Mouse (Mus musculus): Measurements from ENCODE around the gene Fam184b. TPM values are rescaled to one million over a fixed set of nuclear protein-coding genes. Genes with fewer than 3 reads are reported as not detected.

The Fam184b gene
- total and polyA plus RNA-seq, 3 experiments = not detected

DNA sequence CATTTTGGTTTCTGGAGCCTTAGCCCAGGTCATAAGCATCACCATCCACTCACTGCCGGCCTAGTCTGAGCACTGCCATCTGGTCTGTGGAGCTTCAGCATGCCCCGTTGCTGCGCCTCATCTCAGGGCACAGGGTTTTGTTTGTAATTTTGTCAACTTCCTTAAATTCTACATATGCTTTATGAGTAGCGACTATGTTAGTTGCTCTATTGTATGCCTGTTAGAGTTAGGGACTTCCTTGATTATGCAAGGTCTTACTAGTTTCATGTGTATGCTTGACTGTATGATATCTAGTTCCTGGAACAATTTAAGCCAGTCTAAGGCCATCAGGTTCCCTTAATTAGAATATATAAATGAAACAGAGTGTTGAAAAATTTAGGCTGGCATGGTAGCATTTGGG lies 113.1 kb downstream of the Fam184b start:
- TF ChIP-seq TCF12 (IDR thresholded peaks at IDR 0.05; ENCODE audit: low read depth, low read length) (no peak), PAX5 (IDR thresholded peaks at IDR 0.05; ENCODE audit: low read length) (no peak), POLR2AphosphoS2 (IDR thresholded peaks at IDR 0.05; ENCODE audit: low read depth, low read length) (no peak), NELFE (IDR thresholded peaks at IDR 0.05; ENCODE audit: low read depth, low read length) (no peak), CHD2 (IDR thresholded peaks at IDR 0.05; ENCODE audit: low read length) (no peak), USF1 (IDR thresholded peaks at IDR 0.05; ENCODE audit: low read depth, low read length) (no peak), TBP (conservative IDR thresholded peaks at IDR 0.05; ENCODE audit: low read depth, low read length) (no peak), E2F4 (IDR thresholded peaks at IDR 0.05; ENCODE audit: insufficient replicate concordance, low read depth, low read length) (no peak), MEF2A (IDR thresholded peaks at IDR 0.05; ENCODE audit: borderline replicate concordance, low read depth, low read length) (no peak), MYC (IDR thresholded peaks at IDR 0.05; ENCODE audit: low read depth, low read length) (no peak), IRF4 (IDR thresholded peaks at IDR 0.05; ENCODE audit: low read depth, low read length) (no peak)
- dilution Hi-C loops (cut with MboI; ENCODE audit: extremely low pct_ligation_motif_present, extremely low pct_unique_long_range_greater_than_20kb, low sequenced_read_pairs) (no loop called here), in situ Hi-C loops (cut with MboI; ENCODE audit: low pct_ligation_motif_present, low pct_unique_long_range_greater_than_20kb, low sequenced_read_pairs) (loop anchor here (25.0 kb wide), 1 partner anchor 811 kb away; no protein-coding TSS in a partner anchor)
- H3K27me3 ChIP-seq (replicated peaks) = no peaks in the 10 kb centered on the region
- H3K4me1 ChIP-seq (ENCODE audit: control insufficient read depth in 1 of 2, insufficient read depth in 2 of 2) = peaks cover 6 to 11% of the 10 kb centered on the region in 2 experiments; a peak in 3 of 4 replicates
- H3K4me2 ChIP-seq (ENCODE audit: insufficient read depth, low read depth, poor library complexity, severe bottlenecking) = no peak overlapping the region
- no peak overlapping the region for H3K27ac ChIP-seq (ENCODE audit: insufficient read depth, low read depth)
- no peak overlapping the region for H3K9ac ChIP-seq (ENCODE audit: insufficient read depth, low read depth)
- no peak for DNase-seq (ENCODE audit: extremely low read depth)
- peaks cover 46 to 87% of the 10 kb centered on the region in 2 experiments for H3K36me3 ChIP-seq (replicated peaks in 1 of 2; ENCODE audit: control insufficient read depth in 1 of 2, insufficient read depth in 1 of 2, low read length in 1 of 2)
- no peak overlapping the region for H3K4me3 ChIP-seq (replicated peaks in 1 of 3; ENCODE audit: low read depth in 2 of 3, low read length in 2 of 3, poor library complexity in 1 of 3)
- peaks cover 12% of the 10 kb centered on the region for H3K79me2 ChIP-seq (replicated peaks; ENCODE audit: control insufficient read depth, extremely low read depth, insufficient read depth, poor library complexity, severe bottlenecking)
- no peaks in the 10 kb centered on the region for H3K9me3 ChIP-seq (replicated peaks; ENCODE audit: low read length)

DNA sequence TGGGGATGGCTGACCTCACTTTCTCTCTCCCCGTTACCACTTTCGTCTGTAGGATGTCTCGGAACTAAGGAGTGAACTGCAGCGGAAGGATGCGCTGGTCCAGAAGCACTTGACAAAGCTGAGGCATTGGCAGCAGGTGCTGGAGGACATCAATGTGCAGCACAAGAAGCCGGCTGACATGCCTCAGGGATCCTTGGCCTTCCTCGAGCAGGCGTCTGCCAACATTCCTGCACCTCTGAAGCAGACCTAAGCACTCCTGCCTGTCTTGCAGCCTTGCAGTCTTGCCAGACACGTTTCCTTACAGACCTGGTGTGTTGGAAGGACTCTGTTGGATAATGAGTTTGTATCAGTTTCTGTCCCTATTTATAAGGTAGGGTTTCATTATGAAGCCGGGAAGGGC lies 114.3 kb downstream of the Fam184b start:
- H3K9me3 ChIP-seq (replicated peaks; ENCODE audit: low read length) = no peaks in the 10 kb centered on the region
- H3K4me2 ChIP-seq (ENCODE audit: insufficient read depth, low read depth, poor library complexity, severe bottlenecking) = no peak overlapping the region
- TF ChIP-seq MXI1 (IDR thresholded peaks at IDR 0.05; ENCODE audit: low read depth, low read length) (no peak), JUND (conservative IDR thresholded peaks at IDR 0.05; ENCODE audit: low read depth, low read length) (no peak), RAD21 (IDR thresholded peaks at IDR 0.05; ENCODE audit: low read depth, low read length) (no peak), ELF1 (IDR thresholded peaks at IDR 0.05; ENCODE audit: low read depth, low read length) (no peak), JUN (IDR thresholded peaks at IDR 0.05; ENCODE audit: insufficient read depth, low read depth, low read length) (no peak), E2F4 (IDR thresholded peaks at IDR 0.05; ENCODE audit: insufficient replicate concordance, low read depth, low read length) (no peak), ETS1 (conservative IDR thresholded peaks at IDR 0.05; ENCODE audit: low read depth, low read length) (no peak), TBP (conservative IDR thresholded peaks at IDR 0.05; ENCODE audit: low read depth, low read length) (no peak), MEF2A (IDR thresholded peaks at IDR 0.05; ENCODE audit: borderline replicate concordance, low read depth, low read length) (no peak), KAT2A (IDR thresholded peaks at IDR 0.05; ENCODE audit: insufficient replicate concordance, low read length) (no peak), CTCF (conservative IDR thresholded peaks at IDR 0.05 in 1 of 2, IDR thresholded peaks at IDR 0.05 in 1 of 2; ENCODE audit: low read depth in 2 of 2, low read length in 2 of 2) (no peak), MAFK (IDR thresholded peaks at IDR 0.05; ENCODE audit: insufficient replicate concordance, low read length) (no peak), GABPA (IDR thresholded peaks at IDR 0.05; ENCODE audit: insufficient replicate concordance, low read depth, low read length) (no peak), MYC (IDR thresholded peaks at IDR 0.05; ENCODE audit: low read depth, low read length) (no peak), IRF4 (IDR thresholded peaks at IDR 0.05; ENCODE audit: low read depth, low read length) (no peak), TCF12 (IDR thresholded peaks at IDR 0.05; ENCODE audit: low read depth, low read length) (no peak), PAX5 (IDR thresholded peaks at IDR 0.05; ENCODE audit: low read length) (no peak), ZMIZ1 (IDR thresholded peaks at IDR 0.05; ENCODE audit: low read depth, low read length) (no peak), CHD2 (IDR thresholded peaks at IDR 0.05; ENCODE audit: low read length) (no peak)
- H3K9ac ChIP-seq (ENCODE audit: insufficient read depth, low read depth) = no peak overlapping the region
- no peak for DNase-seq (ENCODE audit: extremely low read depth)
- H3K27ac ChIP-seq (ENCODE audit: insufficient read depth, low read depth) = no peak overlapping the region
- H3K27me3 ChIP-seq (replicated peaks) = no peaks in the 10 kb centered on the region
- peaks cover 23% of the 10 kb centered on the region for H3K79me2 ChIP-seq (replicated peaks; ENCODE audit: control insufficient read depth, extremely low read depth, insufficient read depth, poor library complexity, severe bottlenecking)
- peaks cover 46 to 79% of the 10 kb centered on the region in 2 experiments for H3K36me3 ChIP-seq (replicated peaks in 1 of 2; ENCODE audit: control insufficient read depth in 1 of 2, insufficient read depth in 1 of 2, low read length in 1 of 2)
- no peak overlapping the region for H3K4me3 ChIP-seq (replicated peaks in 1 of 3; ENCODE audit: low read depth in 2 of 3, low read length in 2 of 3, poor library complexity in 1 of 3)
- dilution Hi-C loops (cut with MboI; ENCODE audit: extremely low pct_ligation_motif_present, extremely low pct_unique_long_range_greater_than_20kb, low sequenced_read_pairs) (no loop called here), in situ Hi-C loops (cut with MboI; ENCODE audit: low pct_ligation_motif_present, low pct_unique_long_range_greater_than_20kb, low sequenced_read_pairs) (loop anchor here (25.0 kb wide), 1 partner anchor 812 kb away; no protein-coding TSS in a partner anchor)
- peaks cover 6 to 11% of the 10 kb centered on the region in 2 experiments; a peak in 3 of 4 replicates for H3K4me1 ChIP-seq (ENCODE audit: control insufficient read depth in 1 of 2, insufficient read depth in 2 of 2)
